Mouse (Mus musculus) stomach, embryonic 16.5 days (tissue): ENCODE results near the gene Phf23. TPM values are rescaled to one million over a fixed set of nuclear protein-coding genes. Genes with fewer than 3 reads are reported as not detected.

ENCODE experiments used
- ATAC-seq: fragments of 200-750 bp; cut with Nextera tagmentation; 2 replicates; pipeline ENCODE4 v1.8.0; 2017; ENCODE audit warnings: moderate number of reproducible peaks, moderate TSS enrichment; ENCODE audit not compliant: insufficient read depth, low FRiP score
- H3K27ac ChIP-seq: fragments of 300-500 bp; sonication (generic); 2 replicates; pipeline ENCODE4 v1.5.1; 2014; ENCODE audit warnings: low read length
- H3K27me3 ChIP-seq: fragments of 300-500 bp; sonication (generic); 2 replicates; pipeline ENCODE4 v1.6.1; 2014; ENCODE audit warnings: low read length, control low read depth, mixed read lengths; ENCODE audit not compliant: control insufficient read depth, insufficient read depth
- H3K36me3 ChIP-seq: fragments of 300-500 bp; sonication (generic); 2 replicates; pipeline ENCODE4 v1.6.1; 2014; ENCODE audit warnings: low read length; ENCODE audit not compliant: control insufficient read depth, insufficient read depth
- H3K4me1 ChIP-seq: fragments of 300-500 bp; sonication (generic); 2 replicates; pipeline ENCODE4 v1.6.1; 2014; ENCODE audit warnings: low read length, control low read depth, mixed read lengths; ENCODE audit not compliant: control insufficient read depth, insufficient read depth
- H3K4me2 ChIP-seq: fragments of 300-500 bp; sonication (generic); 2 replicates; pipeline ENCODE4 v1.6.1; 2014; ENCODE audit warnings: low read depth, low read length, mixed read lengths
- H3K4me3 ChIP-seq: fragments of 300-500 bp; sonication (generic); replicated peaks from 2 replicates; pipeline ENCODE4 v1.5.1; 2014; ENCODE audit warnings: mild to moderate bottlenecking, low read length
- H3K9ac ChIP-seq: fragments of 300-500 bp; sonication (generic); 2 replicates; pipeline ENCODE4 v1.6.1; 2014; ENCODE audit warnings: low read length
- H3K9me3 ChIP-seq: fragments of 300-500 bp; sonication (generic); replicated peaks from 2 replicates; pipeline ENCODE4 v1.6.1; 2016; ENCODE audit warnings: low read length, control low read depth; ENCODE audit not compliant: control insufficient read depth
- WGBS: fragments of 180-500 bp; shearing (Covaris S2); extraction: QIAGEN DNeasy Blood & Tissue Kit; methylation state at CpG from one replicate; pipeline ENCODE4 v1.1.7; 2014; 5-methylcytosine and 5-hydroxymethylcytosine counted together
- polyA plus RNA-seq: library from polyadenylated mRNA; unstranded; fragments of >200 nt; fragmentation: Nextera tagmentation; extraction: Ambion mirVana; gene quantifications from 2 replicates; pipeline ENCODE4 v1.2.1, GENCODE M21; 2015

Gene Phf23
- polyA plus RNA-seq = 44.3 and 47.9 TPM in 2 replicates

DNA sequence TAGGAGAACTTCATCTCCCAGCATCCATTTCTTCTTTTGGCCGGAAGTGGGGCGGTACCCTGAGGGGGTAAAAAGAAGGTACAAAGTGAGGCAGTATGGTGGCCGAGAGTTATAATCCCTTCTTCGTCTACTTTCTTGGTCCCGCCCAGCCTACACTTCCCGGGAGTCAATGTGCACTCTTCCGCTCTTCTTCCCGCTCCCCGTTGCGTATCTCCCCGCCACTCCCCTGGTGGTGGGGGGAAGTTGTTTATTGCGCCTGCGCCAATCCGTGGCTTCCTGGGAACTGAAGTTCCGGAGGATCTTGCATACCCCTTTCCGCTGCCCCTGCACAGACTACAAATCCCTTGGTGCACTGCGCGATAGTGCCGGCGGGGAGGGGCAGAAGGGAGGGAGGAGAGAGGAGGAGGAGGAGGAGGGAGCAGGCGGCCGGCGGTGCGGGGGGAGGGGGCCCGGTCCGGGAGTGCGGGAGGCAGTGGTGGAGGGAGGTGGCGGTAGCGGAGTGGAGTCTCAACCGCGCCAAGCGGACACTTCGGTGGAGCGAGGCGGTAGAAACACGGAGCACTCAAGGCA lies at the start of gene Phf23:
Gene Phf23, plus strand, starts transcription at position 387 of the 570 bp plus-strand sequence.
- ATAC-seq = peak; percentile 86
- under 1% methylated on average over 36 of the region's 36 CpGs for WGBS
- peak within 1 kb of the TSS; percentile 58 for H3K4me2 ChIP-seq
- peak within 1 kb of the TSS; percentile 75 for H3K4me3 ChIP-seq
- peaks cover 27% of the 10 kb centered on the region for H3K4me1 ChIP-seq
- H3K36me3 ChIP-seq = peaks cover 16% of the 10 kb centered on the region
- H3K27me3 ChIP-seq = no peaks in the 10 kb centered on the region
- no peaks in the 10 kb centered on the region for H3K9me3 ChIP-seq
- peak within 1 kb of the TSS; percentile 99 for H3K27ac ChIP-seq
- peak within 1 kb of the TSS; percentile 89 for H3K9ac ChIP-seq

DNA sequence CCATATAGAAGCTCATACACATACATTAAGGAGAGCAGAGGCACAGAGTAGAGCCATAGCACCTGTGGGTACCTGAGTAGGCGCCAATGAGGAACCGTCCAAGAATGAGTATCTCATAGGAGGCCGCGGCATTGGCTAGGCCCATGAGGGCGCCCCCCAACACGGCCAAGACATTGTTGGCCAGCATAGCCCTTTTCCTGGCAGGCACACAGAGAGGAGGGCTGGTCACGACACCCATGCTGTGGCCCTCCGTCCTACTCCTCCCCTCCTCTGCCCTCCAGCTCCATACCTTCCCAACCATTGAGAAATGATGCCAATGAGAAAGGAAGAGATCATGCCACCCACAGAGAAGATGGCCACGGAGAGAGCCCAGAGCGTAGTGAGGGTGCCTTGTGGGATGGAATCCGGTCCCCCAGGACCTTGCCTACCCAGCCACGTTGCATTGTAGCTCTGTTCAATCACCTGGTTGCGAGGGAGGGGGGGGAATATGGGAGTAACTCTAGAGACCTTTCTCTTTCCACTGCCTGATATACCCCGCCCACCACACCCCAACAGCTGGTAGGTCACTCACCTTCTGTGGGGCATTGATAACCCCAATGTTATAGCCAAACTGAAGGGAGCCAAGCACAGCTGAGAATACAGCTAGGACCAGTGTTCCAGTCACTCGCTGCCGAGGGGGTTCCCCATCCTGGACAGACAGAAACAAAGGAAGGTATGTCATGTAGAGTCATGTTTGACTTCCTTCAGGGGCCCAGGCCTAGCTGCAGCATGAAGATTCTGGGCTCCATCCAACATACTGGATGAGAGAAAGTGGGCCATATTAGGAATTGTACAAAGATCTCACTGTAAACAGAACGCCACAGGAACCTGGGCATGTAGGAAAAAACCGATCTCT lies 49.3 kb upstream of the Phf23 start:
- Histone ChIP-seq H3K4me3 (peak overlapping the region; percentile 65), H3K4me1 (peaks cover 26% of the 10 kb centered on the region), H3K27me3 (no peaks in the 10 kb centered on the region), H3K9me3 (no peaks in the 10 kb centered on the region), H3K27ac (peak overlapping the region; percentile 87), H3K36me3 (0 out of 2 replicates have a peak, but pooled peaks cover 8% of the 10 kb centered on the region), H3K9ac (peak overlapping the region; percentile 68), H3K4me2 (peak overlapping the region; percentile 77)
- ATAC-seq = no peak
- 79% methylated on average over 18 of the region's 18 CpGs for WGBS

DNA sequence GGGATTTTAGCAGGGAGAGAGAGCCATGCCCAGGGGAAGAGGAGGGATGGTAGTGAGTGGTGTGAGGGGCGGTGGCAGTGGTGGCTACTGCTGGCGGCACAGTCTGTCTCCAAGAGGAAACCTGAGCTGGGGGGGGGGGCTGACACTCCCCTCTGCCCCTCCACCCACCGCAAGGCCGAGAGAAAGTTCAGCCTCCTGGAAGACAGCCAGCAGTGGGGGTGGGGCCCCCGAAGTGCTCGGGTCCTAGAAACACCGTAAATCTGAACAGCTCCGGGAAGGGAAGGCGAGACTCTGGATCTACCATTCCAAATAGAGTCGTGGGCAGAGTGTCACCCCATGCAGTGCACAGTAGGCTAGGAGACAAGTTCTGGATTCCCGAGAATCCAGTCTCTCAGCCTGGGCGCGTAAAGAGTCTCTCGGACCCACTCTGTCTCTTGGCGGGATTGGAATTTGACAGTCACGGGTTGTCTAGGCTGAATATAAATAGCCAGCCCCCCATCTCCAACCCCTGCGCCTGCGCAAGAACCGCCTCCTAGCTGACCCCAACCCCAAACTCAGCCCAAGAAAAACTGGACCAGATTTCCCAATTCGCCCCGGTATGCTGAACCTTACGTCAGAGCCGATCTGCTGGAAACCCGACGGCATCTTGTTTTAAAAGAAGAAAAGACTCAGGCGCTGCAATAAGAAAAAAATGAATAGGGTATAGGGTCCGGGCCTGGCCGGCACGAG lies 48.1 kb upstream of the Phf23 start:
- peak; percentile 46; the same call in 1 of the 2 replicates for ATAC-seq
- H3K9me3 ChIP-seq = no peaks in the 10 kb centered on the region
- 0 out of 2 replicates have a peak, but pooled peaks cover 8% of the 10 kb centered on the region for H3K36me3 ChIP-seq
- peaks cover 26% of the 10 kb centered on the region for H3K4me1 ChIP-seq
- H3K27me3 ChIP-seq = no peaks in the 10 kb centered on the region
- WGBS = 4% methylated on average over 29 of the region's 29 CpGs
- peak overlapping the region; percentile 87 for H3K27ac ChIP-seq
- H3K4me3 ChIP-seq = peak overlapping the region; percentile 65
- peak overlapping the region; percentile 68 for H3K9ac ChIP-seq
- peak overlapping the region; percentile 77 for H3K4me2 ChIP-seq

DNA sequence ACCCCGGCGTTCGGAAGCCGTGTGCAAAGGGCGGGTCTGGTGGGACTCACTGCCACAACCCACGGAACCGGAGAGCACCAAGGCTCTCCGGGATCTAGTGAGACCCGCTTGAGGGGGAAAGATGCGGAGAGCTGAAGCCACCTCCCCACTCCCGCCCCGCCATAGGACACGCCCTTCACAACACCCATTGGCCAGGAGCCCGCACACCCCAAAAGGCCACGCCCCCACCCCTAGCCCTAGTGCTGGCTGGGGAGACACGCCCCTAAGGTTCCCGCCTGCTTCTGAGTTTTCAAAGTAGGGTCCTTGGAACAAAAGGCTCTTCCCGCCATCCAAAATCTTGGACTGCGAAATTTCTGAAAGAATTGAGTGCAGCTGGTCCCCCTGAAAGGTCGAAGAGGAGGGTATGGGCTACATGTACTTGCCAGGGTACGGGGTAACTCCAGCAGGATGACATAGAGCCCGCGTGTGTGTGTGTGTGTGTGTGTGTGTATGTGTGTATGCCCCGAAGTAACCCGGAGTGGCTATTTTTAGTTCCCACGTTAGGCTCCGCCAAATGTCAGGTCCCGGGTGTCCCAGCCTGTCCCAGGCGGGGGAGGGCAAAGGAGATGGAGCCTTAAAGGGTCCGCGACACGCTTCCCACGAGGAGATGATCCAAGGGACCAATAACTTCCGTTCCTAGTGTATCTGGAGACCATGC lies 47.4 kb upstream of the Phf23 start, which contains the start of gene Slc2a4:
Gene Slc2a4, minus strand, starts transcription at position 123 of the 697 bp plus-strand sequence.
- peak; percentile 94 for ATAC-seq
- Histone ChIP-seq H3K4me2 (peak within 1 kb of the TSS; percentile 77), H3K36me3 (0 out of 2 replicates have a peak, but pooled peaks cover 8% of the 10 kb centered on the region), H3K27me3 (no peaks in the 10 kb centered on the region), H3K27ac (peak within 1 kb of the TSS; percentile 87), H3K4me3 (peak within 1 kb of the TSS; percentile 65), H3K9me3 (no peaks in the 10 kb centered on the region), H3K9ac (peak within 1 kb of the TSS; percentile 68), H3K4me1 (peaks cover 26% of the 10 kb centered on the region)
- under 1% methylated on average over 34 of the region's 34 CpGs for WGBS

DNA sequence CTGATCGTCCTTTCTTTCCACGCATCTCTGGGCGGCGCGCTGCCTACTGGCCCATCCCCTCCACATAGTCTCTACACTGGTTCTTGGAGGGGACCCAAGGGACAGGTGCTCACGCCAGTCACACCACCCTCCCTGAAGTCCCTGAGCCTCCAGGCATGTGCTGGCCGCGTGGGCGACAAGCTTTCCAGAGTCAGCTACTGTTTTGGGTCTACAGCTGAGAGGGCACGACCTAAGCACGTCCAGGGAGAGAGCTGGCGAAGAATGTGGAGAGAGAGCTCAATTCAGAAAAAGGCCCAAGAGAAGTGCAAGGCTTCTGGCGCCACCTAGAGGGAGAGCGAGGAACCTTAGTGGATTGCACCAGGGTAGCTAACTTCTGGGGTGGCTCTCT lies 46.8 kb upstream of the Phf23 start:
- Histone ChIP-seq H3K4me1 (peaks cover 26% of the 10 kb centered on the region), H3K27me3 (no peaks in the 10 kb centered on the region), H3K36me3 (0 out of 2 replicates have a peak, but pooled peaks cover 8% of the 10 kb centered on the region), H3K4me2 (peak overlapping the region; percentile 77), H3K9me3 (no peaks in the 10 kb centered on the region), H3K27ac (peak overlapping the region; percentile 75), H3K4me3 (peak overlapping the region; percentile 65), H3K9ac (peak overlapping the region; percentile 68)
- ATAC-seq = peak; percentile 35; the same call in 1 of the 2 replicates
- WGBS = under 1% methylated on average over 14 of the region's 14 CpGs

DNA sequence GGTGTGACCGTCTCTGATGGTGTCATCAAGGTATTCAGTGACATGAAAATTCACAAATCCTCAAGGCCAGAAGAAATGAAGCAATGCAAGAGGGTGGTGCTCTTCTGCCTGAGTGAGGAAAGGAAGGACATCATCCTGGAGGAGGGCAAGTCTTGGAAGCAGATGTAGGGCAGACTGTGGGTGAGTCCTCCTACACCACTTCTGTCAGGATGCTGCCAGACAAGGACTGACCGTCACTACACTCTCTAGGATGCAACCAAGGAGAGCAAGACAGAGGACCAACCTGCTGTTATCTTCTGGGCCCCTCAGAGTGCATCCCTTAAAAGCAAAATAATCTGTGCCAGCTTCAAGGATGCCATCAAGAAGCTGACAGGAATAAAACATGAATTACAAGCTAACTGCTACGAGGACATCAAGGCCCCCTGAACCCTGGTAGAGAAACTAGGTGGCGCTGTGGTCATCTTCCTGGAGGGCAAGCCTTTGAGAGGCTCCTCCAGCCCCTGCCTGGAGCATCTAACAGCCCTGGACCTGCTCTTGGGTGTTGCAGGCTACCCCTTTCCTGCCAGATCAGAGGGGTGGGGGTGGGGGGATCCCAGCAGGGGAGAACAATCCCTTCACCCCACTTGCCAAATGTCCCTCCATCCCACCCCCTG lies 44.6 kb upstream of the Phf23 start:
- WGBS = 48% methylated on average over 4 of the region's 4 CpGs
- Histone ChIP-seq H3K27me3 (no peaks in the 10 kb centered on the region), H3K36me3 (no peaks in the 10 kb centered on the region), H3K4me3 (no peak overlapping the region), H3K9me3 (no peaks in the 10 kb centered on the region), H3K27ac (no peak overlapping the region), H3K4me1 (peaks cover 25% of the 10 kb centered on the region), H3K9ac (no peak overlapping the region), H3K4me2 (no peak overlapping the region)
- no peak for ATAC-seq

DNA sequence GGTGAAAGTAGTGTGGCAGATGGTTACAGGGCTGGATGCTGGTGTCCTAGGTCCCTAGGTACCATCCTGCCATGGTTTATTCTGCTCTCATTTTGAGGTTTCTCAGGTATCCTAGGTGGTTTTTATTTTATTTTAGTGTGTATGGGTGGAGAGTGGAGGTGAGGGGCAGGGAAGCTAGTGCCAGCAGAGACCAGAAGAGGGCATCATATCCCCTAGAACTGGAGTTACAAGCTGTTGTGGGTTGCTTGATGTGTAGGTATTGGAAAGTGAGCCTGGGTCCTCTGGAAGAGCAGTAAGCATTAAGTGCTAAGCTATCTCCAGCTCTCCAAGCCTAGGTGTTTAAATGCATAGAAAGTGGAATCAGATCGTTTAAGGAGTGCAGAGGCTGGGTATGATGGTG lies 43.3 kb upstream of the Phf23 start:
- peaks cover 12% of the 10 kb centered on the region for H3K4me1 ChIP-seq
- H3K27ac ChIP-seq = no peak overlapping the region
- no peaks in the 10 kb centered on the region for H3K9me3 ChIP-seq
- ATAC-seq = no peak
- no peak overlapping the region for H3K4me2 ChIP-seq
- no peak overlapping the region for H3K9ac ChIP-seq
- WGBS = 31% methylated on average over 1 of the region's 1 CpGs
- no peak overlapping the region for H3K4me3 ChIP-seq
- H3K36me3 ChIP-seq = no peaks in the 10 kb centered on the region
- no peaks in the 10 kb centered on the region for H3K27me3 ChIP-seq

DNA sequence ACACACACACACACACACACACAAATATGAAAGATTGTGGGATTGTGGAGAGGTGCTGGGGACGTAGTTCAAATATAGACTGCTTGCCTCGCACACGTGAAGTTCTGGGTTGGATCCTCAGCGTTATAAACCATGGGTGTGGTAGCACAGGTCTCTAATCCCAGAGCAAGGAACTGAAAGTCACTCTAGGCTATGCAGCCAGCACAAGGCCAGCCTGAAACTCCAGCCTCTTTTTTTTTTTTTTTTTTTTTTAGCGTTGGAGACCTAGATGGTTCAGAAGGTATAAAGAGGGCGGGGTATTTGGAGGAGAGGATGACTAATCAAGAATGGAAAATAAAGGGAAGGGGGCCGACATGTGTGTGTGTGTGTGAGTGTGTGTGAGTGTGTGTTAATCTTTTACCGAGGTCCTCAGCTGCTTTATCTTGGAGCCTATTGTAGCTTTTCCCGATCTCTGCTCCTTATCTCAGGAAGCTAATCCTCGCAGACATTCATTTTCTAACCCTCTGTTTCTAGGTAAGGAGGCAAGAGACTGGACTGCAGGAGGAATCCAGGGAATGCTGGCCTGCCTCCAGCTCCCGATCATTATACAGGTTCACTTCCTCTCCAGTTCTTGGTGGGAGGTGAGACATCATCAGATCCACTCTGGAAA lies 42.2 kb upstream of the Phf23 start:
- no peak for ATAC-seq
- H3K4me1 ChIP-seq = 0 out of 2 replicates have a peak, but pooled peaks cover 4% of the 10 kb centered on the region
- H3K36me3 ChIP-seq = no peaks in the 10 kb centered on the region
- H3K9ac ChIP-seq = no peak overlapping the region
- no peak overlapping the region for H3K27ac ChIP-seq
- no peak overlapping the region for H3K4me2 ChIP-seq
- H3K27me3 ChIP-seq = no peaks in the 10 kb centered on the region
- 36% methylated on average over 11 of the region's 11 CpGs for WGBS
- no peak overlapping the region for H3K4me3 ChIP-seq
- H3K9me3 ChIP-seq = no peaks in the 10 kb centered on the region
